Mouse (Mus musculus): ENCODE data around the gene Dntt.

GRCm38 (mm10) chr19:41008674-41009395 is 20.2 kb upstream of the Dntt start:
- TF ChIP-seq CTCF (IDR thresholded peaks at IDR 0.05), result no peak
- no peak for TF ChIP-seq POLR2A (IDR thresholded peaks at IDR 0.05; ENCODE audit: insufficient read depth, low read depth, low read length)
- no peak for TF ChIP-seq EP300 (IDR thresholded peaks at IDR 0.05; ENCODE audit: insufficient read depth, low read depth, low read length)
